Mouse (Mus musculus) layer of hippocampus, adult 9-11 months (tissue): ENCODE measurements around the gene Nt5c3b.
A peak's percentile ranks its signal among the peaks of the same experiment; 100 is the strongest.

Experiments used
- DNase-seq: peaks from one replicate; pipeline ENCODE4 v3.0.0; 2022

The Nt5c3b gene

DNA sequence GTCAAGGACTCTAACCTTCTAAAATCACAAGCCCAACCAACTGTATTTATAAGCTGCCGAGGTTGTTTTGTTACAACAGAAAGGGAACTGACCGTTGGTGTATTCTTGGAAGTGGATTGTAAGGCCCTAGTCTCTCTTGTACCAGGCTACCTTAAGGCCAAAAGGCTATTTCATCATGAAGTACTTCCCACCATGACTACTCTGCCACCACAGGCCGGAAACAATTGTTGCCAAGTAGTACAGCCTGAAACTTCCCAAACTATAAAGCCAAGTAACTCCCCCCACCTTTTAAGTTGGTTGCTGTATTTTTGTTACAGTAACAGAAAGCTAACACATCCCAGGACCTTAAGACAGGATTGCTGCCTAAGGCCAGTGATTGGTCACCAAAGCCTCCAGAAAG is 14.8 kb downstream of the Nt5c3b start:
- no peak for DNase-seq

DNA sequence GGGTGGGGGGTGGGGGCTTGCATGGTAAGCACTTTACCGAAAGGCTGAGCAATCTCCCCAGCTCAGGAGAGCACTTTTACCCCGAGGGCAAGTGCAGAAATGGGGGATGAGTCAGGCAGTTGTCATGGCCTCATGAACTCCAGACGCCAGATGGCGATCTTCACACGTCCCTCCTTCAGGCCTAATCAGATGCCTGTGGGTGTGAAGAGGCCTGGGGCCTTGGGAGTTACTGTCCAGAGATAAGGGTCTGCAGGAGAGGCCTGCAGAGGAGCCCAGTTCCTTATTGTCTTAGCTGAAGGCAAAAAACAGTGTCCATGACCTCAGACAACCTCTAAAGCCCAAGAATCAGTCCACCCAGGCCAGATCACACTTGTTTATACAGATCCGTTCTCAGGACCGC is 15.8 kb downstream of the Nt5c3b start:
- DNase-seq = peak; percentile 67

DNA sequence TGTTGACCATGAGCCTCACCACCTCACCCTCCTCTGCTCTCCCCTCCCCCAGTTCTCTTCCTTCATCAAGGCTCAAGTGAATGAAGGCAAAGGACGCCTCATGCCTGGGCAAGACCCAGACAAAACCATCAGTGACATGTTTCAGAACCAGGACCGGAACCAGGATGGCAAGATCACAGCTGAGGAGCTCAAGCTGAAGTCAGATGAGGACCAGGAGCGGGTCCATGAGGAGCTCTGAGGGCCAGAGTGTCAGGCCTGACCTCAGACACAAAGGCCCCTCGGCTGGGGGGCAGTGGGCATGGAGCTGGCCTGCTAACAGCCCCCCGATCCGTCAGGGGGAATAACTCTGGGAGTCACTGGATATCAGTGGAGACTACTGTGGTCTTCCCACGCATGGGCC is 17.8 kb downstream of the Nt5c3b start:
- no peak for DNase-seq

DNA sequence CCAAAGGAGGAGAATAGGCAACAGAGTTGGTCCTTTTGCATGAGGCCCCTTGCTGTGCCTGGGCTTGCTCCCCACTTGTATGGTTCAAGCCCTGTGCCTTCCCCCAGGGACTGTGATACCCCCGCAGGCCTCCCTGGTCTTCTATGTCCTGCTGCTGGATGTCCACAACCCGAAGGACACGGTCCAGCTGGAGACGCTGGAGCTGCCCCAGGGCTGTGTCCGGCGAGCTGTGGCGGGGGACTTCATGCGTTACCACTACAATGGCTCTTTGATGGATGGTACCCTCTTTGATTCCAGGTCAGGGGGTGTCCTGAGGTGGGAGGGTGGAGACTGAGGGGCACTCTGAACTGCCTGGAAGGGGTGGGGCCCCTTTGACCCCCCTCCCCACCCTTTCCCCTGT is 20.1 kb downstream of the Nt5c3b start:
- DNase-seq = no peak

DNA sequence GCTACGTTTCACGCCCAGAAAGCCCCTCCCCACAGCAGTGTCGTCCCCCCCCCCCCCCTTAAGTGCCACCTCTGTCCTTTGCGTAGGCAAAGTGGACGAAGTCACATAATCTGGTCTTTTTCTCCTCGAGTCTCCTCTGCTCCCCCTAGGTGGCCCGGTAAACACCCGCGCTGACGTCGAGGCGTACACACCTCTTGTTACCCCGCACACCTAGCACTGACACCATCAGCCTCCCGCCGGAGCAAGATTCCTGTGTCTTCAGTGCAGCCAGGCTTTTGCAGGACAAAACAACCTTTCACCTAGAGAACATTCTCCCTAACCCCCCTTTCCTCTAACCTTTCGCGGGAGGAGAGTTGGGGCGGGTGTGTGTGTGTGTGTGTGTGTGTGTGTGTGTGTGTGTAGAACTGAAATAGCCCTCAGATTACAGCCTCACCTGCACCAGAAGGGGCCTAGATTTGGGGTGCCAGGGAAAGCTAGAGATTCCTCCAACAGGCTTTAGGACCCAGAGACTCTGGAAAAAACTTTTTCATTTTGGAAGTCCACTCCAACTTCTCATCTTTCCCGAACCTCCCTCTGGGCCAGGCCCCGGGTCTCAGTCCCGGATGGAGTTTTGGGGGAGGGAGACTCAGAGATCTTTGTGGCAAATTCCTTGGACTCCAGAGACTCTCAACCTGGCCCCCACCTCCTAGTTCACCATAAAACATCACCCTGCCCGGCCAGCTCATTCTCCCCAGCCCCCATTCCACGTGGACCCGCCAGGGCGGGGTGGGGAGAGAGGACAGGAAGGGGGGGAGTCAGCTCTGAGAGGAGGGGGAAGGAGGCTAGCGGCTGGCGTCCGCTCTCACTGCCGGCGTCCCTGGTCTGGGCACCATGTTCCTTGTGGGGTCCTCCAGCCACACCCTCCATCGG is 26.4 kb downstream of the Nt5c3b start, which contains the start of gene Fkbp10:
TSS of gene Fkbp10 (plus strand) at position 784 of the 909 bp plus-strand sequence.
- DNase-seq = no peak

DNA sequence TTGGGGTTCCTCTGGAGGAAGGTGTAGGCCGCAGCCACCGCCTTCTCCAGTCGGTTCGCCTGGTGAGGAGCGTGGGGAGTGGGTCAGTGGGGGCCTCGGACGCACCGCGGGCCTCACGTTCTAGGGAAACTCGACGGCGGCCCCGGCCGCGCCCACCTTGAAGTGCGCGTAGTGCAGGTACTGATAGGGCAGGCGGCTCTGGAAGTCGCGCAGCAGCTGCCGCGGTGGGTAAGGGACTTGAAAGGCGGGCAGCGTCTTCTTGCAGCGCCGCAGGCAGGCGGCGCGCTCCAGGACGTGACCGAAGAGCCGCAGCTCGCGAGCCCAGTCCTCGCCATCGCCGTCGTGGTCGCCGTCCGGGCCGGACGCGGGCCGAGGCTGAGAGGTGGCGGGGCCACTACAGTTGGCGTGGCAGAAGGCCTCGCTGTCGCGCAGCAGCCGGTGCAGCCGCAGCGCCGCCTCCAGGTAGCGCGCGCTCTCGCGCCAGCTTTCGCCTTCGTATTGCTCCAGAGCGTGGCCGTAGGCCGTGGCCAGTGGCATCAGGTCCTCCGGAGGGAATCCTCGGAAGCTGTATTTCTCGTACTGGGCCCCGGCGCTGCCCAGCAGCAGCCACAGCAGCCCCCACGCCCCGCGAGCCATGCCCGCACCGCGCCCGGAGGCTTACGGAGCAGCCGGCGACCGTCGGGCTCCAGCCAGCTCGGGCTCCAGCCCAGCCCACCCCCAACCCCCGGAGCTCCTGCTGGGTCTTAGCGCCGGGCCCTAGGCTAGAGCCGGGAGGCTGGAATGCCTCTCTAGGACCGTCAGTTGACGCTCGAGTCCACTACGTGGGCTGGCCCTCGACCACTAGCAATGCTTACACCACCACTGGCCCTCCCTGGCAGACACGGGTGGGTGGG is 27.3 kb downstream of the Nt5c3b start, which contains the start of gene P3h4:
TSS of gene P3h4 (minus strand) at position 816 of the 893 bp plus-strand sequence.
- DNase-seq = no peak

DNA sequence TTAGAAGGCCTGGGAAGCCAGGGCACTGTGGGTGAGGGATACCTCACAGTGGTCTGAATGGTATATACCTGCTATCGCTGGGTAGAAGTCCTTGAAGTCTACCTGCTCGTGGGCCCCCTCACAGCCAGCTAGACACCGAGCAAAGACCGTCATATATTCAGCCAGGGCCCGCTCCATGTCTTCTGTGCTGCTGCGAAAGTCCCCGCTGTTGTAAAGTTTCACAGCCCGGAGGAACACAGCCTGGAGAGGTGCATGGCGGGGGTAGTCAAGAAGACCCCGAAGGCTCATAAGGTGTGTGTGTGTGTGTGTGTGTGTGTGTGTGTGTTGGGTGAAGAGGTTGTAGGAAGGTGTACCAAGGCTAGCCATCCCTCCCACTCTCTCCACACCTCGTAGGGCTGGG is 28.1 kb downstream of the Nt5c3b start:
- no peak for DNase-seq

DNA sequence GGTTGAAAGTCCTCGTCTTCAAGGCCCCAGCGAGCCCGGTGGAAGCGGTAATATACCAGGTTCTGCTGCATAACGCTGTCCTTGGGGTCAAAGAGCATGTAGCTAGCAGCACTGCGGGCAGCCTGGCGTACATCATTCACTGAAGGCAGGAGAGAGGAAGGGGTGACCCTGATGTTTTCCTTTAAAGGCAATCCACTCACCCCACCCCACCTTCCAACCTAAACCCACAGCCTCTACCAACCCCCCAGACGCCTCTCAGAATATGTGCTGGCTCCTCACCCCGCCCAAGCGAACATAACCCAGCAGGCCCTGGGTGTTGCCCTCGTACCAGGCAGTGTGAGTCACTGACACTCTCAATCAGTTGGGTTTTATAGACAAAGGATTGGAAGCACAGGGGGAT is 29.9 kb downstream of the Nt5c3b start:
- peak; percentile 58 for DNase-seq

DNA sequence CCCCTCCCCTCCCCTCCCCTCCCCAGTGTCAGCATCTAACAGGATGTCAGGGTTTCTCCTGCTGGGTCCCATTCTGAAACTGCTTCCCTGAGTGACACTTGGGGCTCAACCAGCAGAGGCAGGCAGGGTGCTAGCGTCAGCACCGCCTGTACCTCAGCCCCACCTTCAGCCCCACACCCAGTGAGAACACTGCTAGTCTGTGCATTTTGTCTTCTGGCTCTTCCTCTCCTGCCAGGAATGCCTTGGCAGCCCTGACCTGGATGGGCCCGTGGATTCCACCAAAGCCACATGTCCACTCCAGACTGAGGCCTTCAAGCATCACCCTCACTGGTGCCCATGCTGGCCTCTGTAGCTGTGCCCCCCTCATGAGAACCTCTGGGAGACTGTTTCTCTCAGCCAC is 31.9 kb downstream of the Nt5c3b start:
- no peak for DNase-seq

DNA sequence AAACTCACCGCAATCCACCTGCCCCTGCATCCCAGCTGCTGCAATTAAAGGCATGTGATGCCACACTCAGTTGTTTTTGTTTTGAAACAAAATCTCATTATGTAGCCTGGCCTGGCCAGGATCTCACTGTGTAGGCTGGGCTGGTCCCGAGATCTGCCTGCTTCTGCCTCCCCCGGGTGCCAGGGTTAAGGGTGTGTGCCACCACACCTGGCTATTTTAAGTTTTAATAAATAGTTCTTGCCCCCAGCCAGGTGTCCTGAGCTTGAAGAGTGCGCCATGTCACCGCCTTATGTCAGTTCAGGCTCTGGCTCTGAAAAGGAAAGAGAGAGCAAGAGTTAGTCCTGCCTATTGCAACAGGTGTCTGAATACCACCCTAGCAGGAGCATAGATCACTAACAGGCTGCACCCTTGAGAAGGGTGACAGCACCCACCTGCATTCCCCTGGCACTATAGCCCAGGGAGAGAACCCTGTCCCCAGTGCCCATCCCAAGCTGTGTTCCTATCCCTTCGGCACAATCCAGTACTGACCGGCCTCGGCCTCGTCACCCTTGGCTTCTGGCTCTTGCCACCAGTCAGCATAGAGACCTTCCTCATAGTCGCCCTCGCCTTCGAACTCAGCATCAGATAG is 32.7 kb downstream of the Nt5c3b start:
- no peak for DNase-seq

DNA sequence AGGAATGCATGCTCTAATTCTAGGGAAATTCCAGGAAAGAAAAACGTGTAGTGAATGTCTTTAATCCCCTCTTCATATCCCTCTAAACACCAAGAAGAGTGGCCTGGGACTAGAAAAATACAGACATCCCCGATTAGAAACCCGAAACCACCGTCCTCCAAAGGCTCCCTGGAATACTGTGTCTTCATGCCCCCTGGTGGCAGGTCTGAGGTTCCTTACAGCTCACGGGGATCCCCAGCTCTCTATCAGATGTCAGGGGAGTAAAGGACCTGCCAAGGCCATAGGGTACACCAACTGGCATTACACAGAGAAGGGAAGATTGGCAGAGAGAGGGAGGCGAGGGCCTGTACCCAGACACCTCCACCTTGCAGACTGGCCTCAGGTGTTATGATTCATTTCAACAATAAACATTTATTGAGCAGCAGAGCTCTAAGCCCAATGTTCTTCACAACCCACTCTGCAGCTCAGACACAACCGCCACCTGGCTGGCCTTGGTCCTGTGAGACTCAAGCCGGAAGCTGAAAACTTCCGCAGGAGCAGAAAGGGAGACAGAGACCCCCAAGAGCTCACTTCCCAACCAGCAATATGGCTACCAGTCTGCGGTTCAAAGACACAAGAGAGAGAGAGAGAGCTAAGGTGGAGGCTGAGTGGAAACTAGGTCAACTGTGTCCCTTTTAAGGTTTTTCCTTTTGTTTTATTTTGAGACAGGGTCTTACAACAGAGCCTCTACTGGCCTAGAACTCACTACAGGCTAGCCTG is 33.4 kb downstream of the Nt5c3b start:
- no peak for DNase-seq

DNA sequence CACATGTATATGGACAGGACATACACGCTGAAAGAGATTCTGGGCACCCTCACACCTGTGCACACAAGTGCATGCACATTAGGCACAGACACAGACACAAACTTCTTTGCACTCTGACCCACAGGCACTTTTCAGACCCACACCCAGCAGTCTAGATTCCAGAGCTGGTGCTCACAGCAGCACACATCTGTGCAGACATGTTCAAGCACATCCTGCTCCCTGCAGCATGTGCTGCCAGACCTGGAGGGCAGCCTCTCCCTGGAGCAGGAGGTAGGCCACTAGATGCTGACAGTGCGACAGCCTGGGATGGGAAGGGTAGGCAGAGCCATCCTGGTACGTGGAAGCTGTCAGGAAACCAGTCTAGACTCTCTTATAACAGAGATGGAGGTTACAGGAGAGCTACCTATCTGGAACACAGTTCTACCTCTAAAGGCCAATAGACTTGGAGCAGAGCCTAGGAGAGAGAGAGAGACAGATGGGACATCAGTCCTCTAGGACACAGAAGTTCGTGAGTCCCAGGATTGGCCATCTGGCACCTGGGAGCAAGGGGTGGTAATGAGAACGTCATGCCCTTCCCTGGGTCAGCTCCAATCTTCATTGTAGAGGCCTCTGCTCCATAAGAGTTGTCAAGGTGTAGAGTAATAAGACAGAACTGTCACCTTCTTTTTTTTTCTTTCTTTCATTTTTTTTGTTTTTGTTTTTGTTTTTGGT is 34.5 kb downstream of the Nt5c3b start:
- no peak for DNase-seq

DNA sequence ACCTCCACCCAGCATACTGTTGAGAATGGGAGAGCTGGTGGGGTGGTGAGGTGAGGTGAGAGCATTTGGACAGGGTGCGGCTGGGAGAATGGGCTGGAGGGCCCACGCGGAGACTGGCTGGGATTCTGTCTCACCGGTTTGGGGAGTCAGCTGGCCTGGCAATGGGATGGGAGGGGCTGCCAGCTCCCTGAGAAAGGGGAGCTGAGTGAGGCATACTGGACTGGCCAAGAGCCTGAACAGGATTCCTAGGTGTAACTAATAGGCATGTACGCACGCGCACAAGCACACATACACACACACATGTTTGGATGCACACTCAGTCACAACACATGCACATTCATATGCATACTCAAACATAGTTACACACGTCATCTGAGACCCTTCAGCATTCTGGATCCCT is 35.3 kb downstream of the Nt5c3b start:
- DNase-seq = no peak

DNA sequence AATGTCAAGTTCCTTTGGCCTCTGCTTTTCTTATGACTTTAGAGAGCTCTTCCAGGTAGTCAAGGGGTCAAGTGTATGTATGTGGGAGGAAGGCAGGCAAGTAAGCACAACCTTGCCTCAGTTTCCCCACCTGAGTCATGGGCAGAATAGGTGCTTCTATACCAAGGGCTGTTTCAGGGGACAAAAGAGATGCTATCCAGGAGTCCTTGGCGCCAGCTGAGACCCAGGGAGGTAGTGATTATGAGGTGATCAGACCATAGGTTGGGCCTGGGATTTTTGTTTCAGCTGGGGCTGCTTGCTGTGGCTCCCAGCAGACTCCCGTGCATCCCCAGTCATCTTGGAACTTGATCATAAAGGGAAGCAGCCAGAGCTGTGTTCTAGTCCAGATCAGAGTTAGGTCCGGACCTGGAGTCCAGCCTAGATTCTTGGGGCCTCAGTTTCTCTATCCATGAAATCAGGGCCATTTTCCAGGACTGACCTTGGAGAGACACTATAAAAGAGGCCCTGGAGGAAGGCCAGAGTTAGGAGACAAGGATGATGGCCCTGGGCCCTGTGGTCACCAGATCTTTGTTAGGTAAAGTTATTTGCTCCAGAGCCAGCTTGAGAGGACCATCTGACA is 37.0 kb downstream of the Nt5c3b start:
- DNase-seq = no peak

DNA sequence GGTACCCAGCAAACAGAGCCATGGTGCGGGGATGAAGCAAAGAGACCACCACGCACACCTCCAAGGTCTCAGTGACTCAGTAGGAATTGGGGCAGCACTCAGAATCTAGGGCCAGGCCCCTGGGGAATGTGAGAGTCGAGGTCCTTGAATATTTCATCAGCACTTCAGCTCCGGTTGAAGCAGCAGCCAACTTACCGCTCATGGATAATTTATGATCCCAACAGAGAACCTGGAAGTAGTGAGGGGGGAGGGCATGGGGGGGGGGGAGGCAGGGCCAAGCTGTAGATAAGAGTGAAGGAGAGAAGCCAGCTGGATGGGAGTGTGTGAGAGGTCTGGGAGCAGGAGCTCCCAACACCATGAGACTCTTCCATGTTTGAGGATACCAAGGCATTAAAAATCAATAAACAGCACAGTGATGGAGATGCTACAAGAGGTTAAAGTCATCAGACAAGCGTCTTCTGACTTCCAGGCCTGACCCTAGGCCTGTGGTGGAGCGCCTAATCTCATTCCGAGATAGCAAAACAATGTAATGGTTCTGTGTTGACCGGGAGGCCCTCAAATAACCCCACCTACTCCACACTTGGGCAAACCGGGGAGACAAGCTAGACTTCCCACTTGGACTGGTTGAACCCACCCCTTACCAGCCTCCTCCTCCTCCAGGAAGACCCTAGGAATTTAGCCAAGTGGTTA is 38.0 kb downstream of the Nt5c3b start:
- no peak for DNase-seq

DNA sequence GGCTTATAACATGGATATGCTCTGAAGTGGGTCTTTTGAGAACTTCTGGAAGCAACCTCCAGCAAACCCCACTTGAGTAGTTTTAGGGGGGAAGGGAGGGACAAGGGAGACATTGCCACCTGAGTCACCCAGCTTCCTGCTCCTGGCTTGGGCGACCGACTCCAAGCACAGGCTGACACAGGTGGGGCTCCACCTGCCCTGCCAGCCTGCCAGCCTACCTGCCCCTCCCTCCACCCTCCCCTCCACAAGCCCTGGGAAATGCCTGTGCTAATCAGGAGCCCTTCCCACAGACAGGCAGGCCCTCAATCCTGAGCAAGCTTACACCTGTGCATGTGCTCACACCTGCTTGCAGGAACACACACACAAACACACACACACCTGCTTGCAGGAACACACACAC is 38.9 kb downstream of the Nt5c3b start:
- DNase-seq = no peak

DNA sequence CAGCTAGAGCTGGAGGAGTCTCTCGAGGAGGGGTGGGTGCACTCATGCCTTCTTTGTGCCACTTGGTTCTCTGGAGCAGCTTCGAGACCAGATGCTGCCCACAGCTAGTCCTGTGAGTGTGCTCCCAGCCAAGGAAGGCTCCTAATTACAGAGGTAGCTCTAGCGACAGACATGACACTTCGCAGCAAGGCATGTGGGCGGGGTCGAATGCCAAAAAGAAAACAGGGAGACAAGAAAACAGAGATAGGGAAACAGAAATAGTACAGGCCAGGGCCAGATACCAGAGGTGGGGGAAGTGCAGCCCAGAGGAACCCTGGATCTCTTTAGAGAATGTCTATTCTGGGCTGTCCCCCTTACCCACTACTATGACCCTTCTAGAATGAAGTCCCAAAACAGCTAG is 39.4 kb downstream of the Nt5c3b start:
- no peak for DNase-seq

DNA sequence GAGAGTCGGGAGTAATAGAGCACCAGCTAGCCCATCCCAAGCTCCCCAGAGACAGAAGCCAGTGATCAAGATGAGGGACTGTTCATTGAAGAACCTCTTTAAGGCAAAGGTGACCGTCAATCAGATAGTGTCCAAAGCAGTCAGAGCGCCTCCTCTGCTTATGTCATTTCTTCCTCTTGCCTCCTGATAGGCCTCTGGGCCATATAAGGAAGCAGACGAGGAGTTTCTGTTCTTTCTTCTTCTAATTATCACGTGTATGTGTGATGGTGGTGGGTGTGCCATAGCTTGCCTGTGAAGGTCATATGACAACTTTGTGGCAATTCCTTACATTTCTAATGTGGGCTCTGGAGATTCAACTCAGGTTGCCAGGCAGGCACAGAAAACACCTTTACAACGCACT is 40.8 kb downstream of the Nt5c3b start:
- peak; percentile 55 for DNase-seq

DNA sequence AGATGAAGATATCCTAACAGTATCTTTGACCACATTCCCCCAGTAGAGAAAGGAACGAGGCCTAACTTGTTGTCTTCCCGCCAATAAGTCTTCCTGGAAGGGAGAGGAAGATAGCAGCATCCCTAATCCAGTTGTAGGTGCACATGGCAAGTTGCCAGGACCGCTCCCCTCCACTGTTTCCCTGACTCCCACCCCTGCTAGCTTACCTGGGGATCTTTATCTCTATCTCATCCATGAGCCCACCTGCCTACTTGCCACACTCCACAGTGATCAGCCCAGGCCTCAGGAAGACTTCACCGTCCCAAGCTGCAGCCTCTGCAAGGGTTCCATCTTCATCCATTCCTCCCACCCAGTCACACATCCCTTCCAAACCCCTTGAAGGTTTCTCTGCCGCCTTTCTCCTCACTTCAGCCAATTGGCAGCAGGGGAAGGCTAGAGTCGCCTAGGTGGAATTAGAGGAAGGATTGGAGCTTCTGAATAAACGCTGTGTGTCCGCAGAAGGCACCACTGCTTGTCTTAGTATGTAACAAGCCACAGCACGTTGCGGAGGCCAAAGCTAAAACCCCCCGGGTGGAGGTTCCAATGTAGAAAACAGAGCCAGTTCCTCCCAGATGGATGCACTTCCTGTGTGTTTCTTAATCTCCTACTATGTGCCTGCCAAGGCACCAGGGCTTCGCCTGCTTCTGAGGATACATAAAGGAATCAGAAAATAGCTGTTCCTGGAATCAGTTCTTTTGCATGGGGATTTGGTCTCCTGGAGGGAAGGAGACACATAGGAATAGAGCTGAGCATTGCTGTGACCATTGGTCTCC is 41.7 kb downstream of the Nt5c3b start:
- DNase-seq = no peak

DNA sequence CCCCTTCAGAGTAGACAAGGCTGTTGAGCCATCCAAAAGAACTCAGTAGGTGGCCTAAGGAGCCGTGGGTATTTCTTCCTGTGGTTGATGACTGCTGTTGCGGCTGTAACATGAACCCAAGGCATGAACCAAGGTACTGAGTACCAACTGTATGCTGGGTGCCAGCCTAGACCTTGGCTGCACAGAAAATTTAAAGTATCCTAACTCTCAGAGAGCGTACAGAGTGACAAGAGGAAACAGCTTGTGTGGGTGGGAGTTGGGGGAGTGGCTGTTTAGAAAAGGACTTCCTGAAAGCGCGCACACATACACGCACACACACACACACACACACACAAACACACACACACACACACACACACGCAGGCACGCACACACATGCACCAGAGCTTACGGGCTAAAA is 42.3 kb downstream of the Nt5c3b start:
- DNase-seq = no peak
